Mouse (Mus musculus): ENCODE data around the gene Gfap.

The Gfap gene

GRCm38 (mm10) chr11:102837385-102837784 is 63.3 kb downstream of the Gfap start:
- DNase-seq (ENCODE audit: low spot score in 2 of 2): no peak
